Comparison of ENCODE assay signal across 8 mouse cellular contexts in the genomic region with DNA sequence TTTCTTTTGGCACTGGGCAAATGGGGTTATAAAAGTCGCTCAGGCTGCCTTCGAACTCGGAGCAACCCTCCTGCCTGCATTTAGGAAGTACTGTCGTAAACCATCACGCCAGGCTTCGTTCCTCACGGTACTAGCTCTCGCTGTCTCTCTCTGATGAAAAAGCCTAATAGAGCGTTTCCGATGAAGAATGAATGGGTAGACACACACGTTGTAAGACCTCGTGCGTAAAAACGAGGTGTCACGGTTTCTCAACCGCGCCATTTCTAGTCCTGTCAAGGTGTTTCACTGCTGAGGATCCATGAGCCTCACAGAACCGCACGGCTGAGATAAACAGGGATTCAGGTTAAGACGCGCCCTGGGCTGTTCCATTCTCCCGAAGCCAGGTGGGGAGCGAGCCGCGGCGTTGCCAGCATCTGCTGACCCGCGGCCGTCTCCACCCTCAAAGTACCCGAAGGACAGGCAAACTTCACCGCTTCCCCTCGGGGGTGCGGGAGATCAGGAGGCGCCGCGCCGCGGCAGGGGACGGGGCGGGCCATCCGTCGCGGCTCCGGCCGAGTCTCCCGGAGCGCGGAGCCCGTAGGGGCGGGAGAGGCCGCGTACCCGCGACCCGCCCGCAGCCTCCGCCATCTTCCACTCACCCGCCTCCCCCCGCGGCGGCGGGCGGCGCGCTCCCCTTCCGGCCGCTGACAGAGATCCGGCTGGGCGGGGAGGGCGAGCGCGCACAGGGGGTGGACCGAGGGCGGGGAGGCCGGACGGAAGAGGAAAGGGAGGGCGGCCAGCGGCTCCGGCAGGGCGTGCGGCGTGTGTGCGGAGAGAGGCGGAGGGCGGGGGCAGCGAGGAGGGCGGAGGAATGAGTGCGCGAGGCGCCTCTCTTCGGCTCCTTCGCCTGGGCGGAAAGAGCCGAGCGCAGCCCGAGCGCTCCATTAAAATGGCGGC. TPM values are rescaled to one million over a fixed set of nuclear protein-coding genes. Genes with fewer than 3 reads are reported as not detected.
A peak's percentile ranks its signal among the peaks of the same experiment; 100 is the strongest.
DNase-seq lines count a peak whose midpoint lies in the region; ATAC-seq and TF ChIP-seq lines count a peak whose summit lies in the region.

No protein-coding gene starts in this region.

- H3K4me2 ChIP-seq in heart, embryonic 13.5 days, result peak overlapping the region; percentile 81
- H3K4me2 ChIP-seq in liver, embryonic 12.5 days, result peak overlapping the region; percentile 82
- H3K4me2 ChIP-seq in stomach, embryonic 15.5 days, result peak overlapping the region; percentile 68

- no peaks in the 10 kb centered on the region for H3K36me3 ChIP-seq in C2C12 (ENCODE audit: control insufficient read depth, insufficient read depth)
- H3K36me3 ChIP-seq in erythroblast, embryonic 14.5 days (ENCODE audit: control insufficient read depth), result peaks cover 15% of the 10 kb centered on the region
- H3K36me3 ChIP-seq in heart, embryonic 13.5 days, result peaks cover 8% of the 10 kb centered on the region
- H3K36me3 ChIP-seq in liver, embryonic 12.5 days, result peaks cover 10% of the 10 kb centered on the region; the same call in 1 of the 2 replicates
- no peaks in the 10 kb centered on the region for H3K36me3 ChIP-seq in stomach, embryonic 15.5 days

- H3K27ac ChIP-seq in heart, embryonic 13.5 days (replicated peaks), result peak overlapping the region; percentile 99
- H3K27ac ChIP-seq in liver, embryonic 12.5 days, result peak overlapping the region; percentile 99
- peak overlapping the region; percentile 98 for H3K27ac ChIP-seq in stomach, embryonic 15.5 days

- peaks cover 40% of the 10 kb centered on the region for H3K79me3 ChIP-seq in C2C12 (ENCODE audit: low read depth)

- under 1% methylated on average over 74 of the region's 98 CpGs for WGBS in heart, embryonic 13.5 days
- WGBS in liver, embryonic 12.5 days (ENCODE audit: insufficient replicate concordance), result under 1% methylated on average over 96 of the region's 98 CpGs
- under 1% methylated on average over 56 of the region's 98 CpGs for WGBS in stomach, embryonic 15.5 days

- no peak for TF ChIP-seq CTCF in C2C12 (IDR thresholded peaks at IDR 0.05; ENCODE audit: control insufficient read depth, insufficient read depth, insufficient read length)
- TF ChIP-seq CTCF in brain, embryonic 14.5 days (IDR thresholded peaks at IDR 0.05; ENCODE audit: borderline replicate concordance, extremely low read depth, insufficient read depth, insufficient read length), result no peak

- peaks cover 33% of the 10 kb centered on the region for H3K4me1 ChIP-seq in erythroblast, embryonic 14.5 days (ENCODE audit: control insufficient read depth)
- peaks cover 20% of the 10 kb centered on the region for H3K4me1 ChIP-seq in heart, embryonic 13.5 days
- peaks cover 33% of the 10 kb centered on the region for H3K4me1 ChIP-seq in liver, embryonic 12.5 days
- peaks cover 9% of the 10 kb centered on the region; the same call in 1 of the 2 replicates for H3K4me1 ChIP-seq in stomach, embryonic 15.5 days

- H3K9ac ChIP-seq in heart, embryonic 13.5 days, result peak overlapping the region; percentile 99
- peak overlapping the region; percentile 98 for H3K9ac ChIP-seq in liver, embryonic 12.5 days
- H3K9ac ChIP-seq in stomach, embryonic 15.5 days, result peak overlapping the region; percentile 95

- DNase-seq in brain, embryonic 14.5 days (ENCODE audit: low read depth), result peak; percentile 99
- peak; percentile 98 for DNase-seq in kidney, postnatal 10 days
- peak; percentile 95 to 97 for DNase-seq in natural killer cell, adult 2 months (ENCODE audit: low spot score in 2 of 2)

- peaks cover 43% of the 10 kb centered on the region for H3K79me2 ChIP-seq in C2C12 (ENCODE audit: control insufficient read depth, insufficient read depth)

- peak overlapping the region; percentile 97 for H3K4me3 ChIP-seq in C2C12 (ENCODE audit: insufficient read depth, poor library complexity, severe bottlenecking)
- H3K4me3 ChIP-seq in erythroblast, embryonic 14.5 days (replicated peaks), result peak overlapping the region; percentile 96
- peak overlapping the region; percentile 96 for H3K4me3 ChIP-seq in heart, embryonic 13.5 days
- peak overlapping the region; percentile 97 for H3K4me3 ChIP-seq in liver, embryonic 12.5 days
- peak overlapping the region; percentile 95 for H3K4me3 ChIP-seq in stomach, embryonic 15.5 days (replicated peaks)

- TF ChIP-seq POLR2A in brain, embryonic 14.5 days (IDR thresholded peaks at IDR 0.05; ENCODE audit: borderline replicate concordance, extremely low read depth, insufficient read depth, insufficient read length, poor library complexity, severe bottlenecking), result peak; percentile 96

- peak; percentile 95 for ATAC-seq in heart, embryonic 13.5 days (ENCODE audit: extremely low read depth, insufficient number of reproducible peaks, low FRiP score, low TSS enrichment)
- peak; percentile 96 for ATAC-seq in liver, embryonic 12.5 days
- peak; percentile 97 for ATAC-seq in stomach, embryonic 15.5 days (ENCODE audit: insufficient read depth, low FRiP score, low read depth)

- peak overlapping the region; percentile 82 for H3ac ChIP-seq in C2C12 (ENCODE audit: control insufficient read depth, insufficient read length, low read depth)

- H3K27me3 ChIP-seq in C2C12 (ENCODE audit: control insufficient read depth, insufficient read depth, insufficient read length), result no peaks in the 10 kb centered on the region
- no peaks in the 10 kb centered on the region for H3K27me3 ChIP-seq in erythroblast, embryonic 14.5 days (ENCODE audit: control insufficient read depth)
- H3K27me3 ChIP-seq in heart, embryonic 13.5 days (replicated peaks), result no peaks in the 10 kb centered on the region
- H3K27me3 ChIP-seq in liver, embryonic 12.5 days (replicated peaks), result no peaks in the 10 kb centered on the region
- no peaks in the 10 kb centered on the region for H3K27me3 ChIP-seq in stomach, embryonic 15.5 days (replicated peaks)

- H3K9me3 ChIP-seq in erythroblast, embryonic 14.5 days (ENCODE audit: control insufficient read depth, low read length), result no peaks in the 10 kb centered on the region
- no peaks in the 10 kb centered on the region for H3K9me3 ChIP-seq in heart, embryonic 13.5 days
- no peaks in the 10 kb centered on the region for H3K9me3 ChIP-seq in liver, embryonic 12.5 days (replicated peaks)
- H3K9me3 ChIP-seq in stomach, embryonic 15.5 days, result no peaks in the 10 kb centered on the region

TF ChIP-seq in C2C12, 6 proteins besides CTCF, POLR2A, EP300 and RAD21:
- TF ChIP-seq MAX (IDR thresholded peaks at IDR 0.05) (no peak), MYOG (IDR thresholded peaks at IDR 0.05; ENCODE audit: control insufficient read depth, extremely low read depth, insufficient read length) (no peak), MYOD1 (IDR thresholded peaks at IDR 0.05; ENCODE audit: control insufficient read depth, insufficient read length, low read depth) (no peak), FOSL1 (IDR thresholded peaks at IDR 0.05; ENCODE audit: insufficient read depth, low read length, poor library complexity, severe bottlenecking) (no peak), USF1 (IDR thresholded peaks at IDR 0.05; ENCODE audit: low read depth) (no peak), CEBPB (IDR thresholded peaks at IDR 0.05; ENCODE audit: low read depth) (no peak)
TF ChIP-seq in C2C12: peak in this region for 0.

RNA-seq across cellular contexts. Expression of a gene that starts 0.8 kb away (rescaled TPM):
- polyA plus RNA-seq in C2C12 (2012; fragmentation: generic; extraction: Trizol), result 8.4 TPM
- 41.8 and 57.6 TPM in 2 replicates for polyA plus RNA-seq in brain, embryonic 14.5 days (2012; rRNA removed)
- 0.13 and 0.22 TPM in 2 replicates for polyA plus RNA-seq in erythroblast, embryonic 14.5 days (2012)
- 14.0 and 14.6 TPM in 2 replicates for polyA plus RNA-seq in heart, embryonic 13.5 days (2015; fragmentation: Nextera tagmentation; extraction: Ambion mirVana)
- 10.7 and 14.4 TPM in 2 replicates for polyA plus RNA-seq in liver, embryonic 12.5 days (2016; fragmentation: Nextera tagmentation; extraction: Ambion mirVana)
- 23.5 and 25.1 TPM in 2 replicates for polyA plus RNA-seq in stomach, embryonic 15.5 days (2015; fragmentation: Nextera tagmentation; extraction: Ambion mirVana)

RNA-seq across cellular contexts. Expression of a gene that starts 50.1 kb away (rescaled TPM):
- 32.9 TPM for polyA plus RNA-seq in C2C12 (2012; fragmentation: generic; extraction: Trizol)
- polyA plus RNA-seq in brain, embryonic 14.5 days (2012; rRNA removed), result 92.0 and 98.5 TPM in 2 replicates
- 0.77 and 0.97 TPM in 2 replicates for polyA plus RNA-seq in erythroblast, embryonic 14.5 days (2012)
- 51.9 and 52.8 TPM in 2 replicates for polyA plus RNA-seq in heart, embryonic 13.5 days (2015; fragmentation: Nextera tagmentation; extraction: Ambion mirVana)
- polyA plus RNA-seq in liver, embryonic 12.5 days (2016; fragmentation: Nextera tagmentation; extraction: Ambion mirVana), result 104 TPM in 2 replicates
- 78.8 and 89.1 TPM in 2 replicates for polyA plus RNA-seq in stomach, embryonic 15.5 days (2015; fragmentation: Nextera tagmentation; extraction: Ambion mirVana)

Comparison
In these comparisons a context has a peak if more than half of its experiments do, and no peak if none do; other contexts are left out.
1. Peak in every context shown above with its lines: DNase-seq, ATAC-seq, H3K4me3 ChIP-seq and H3K27ac ChIP-seq.
2. RNA of a gene that starts 50.1 kb away (polyA plus RNA-seq): 104 TPM in liver, embryonic 12.5 days, 92.0 to 98.5 TPM in brain, embryonic 14.5 days, 78.8 to 89.1 TPM in stomach, embryonic 15.5 days, 51.9 to 52.8 TPM in heart, embryonic 13.5 days and 32.9 TPM in C2C12 (single experiment); 0.77 to 0.97 TPM in erythroblast, embryonic 14.5 days; every median in the first group is over 10 times any median in the second.